Mouse (Mus musculus) brain, embryonic 14.5 days (tissue): ENCODE data around the gene Rgl3. TPM values are rescaled to one million over a fixed set of nuclear protein-coding genes. Genes with fewer than 3 reads are reported as not detected.

Source experiments
- DNase-seq: peaks from one replicate; pipeline ENCODE4 v3.0.0-alpha.2; 2011; ENCODE audit warnings: low read depth
- CTCF ChIP-seq: fragments of 200-500 bp; IDR thresholded peaks from 2 replicates; pipeline ENCODE4 v1.5.1; 2012; ENCODE audit warnings: inconsistent platforms, mild to moderate bottlenecking, moderate library complexity, borderline replicate concordance; ENCODE audit not compliant: insufficient read depth, insufficient read length; ENCODE audit errors: extremely low read depth
- POLR2A ChIP-seq: fragments of 200-500 bp; IDR thresholded peaks from 2 replicates; pipeline ENCODE4 v1.6.1; 2012; ENCODE audit warnings: mild to moderate bottlenecking, inconsistent platforms, borderline replicate concordance; ENCODE audit not compliant: poor library complexity, insufficient read depth, insufficient read length, severe bottlenecking; ENCODE audit errors: extremely low read depth
- polyA plus RNA-seq: library from polyadenylated mRNA; depleted of rRNA; stranded (reverse); fragments of >200 nt; gene quantifications from 2 replicates; pipeline ENCODE4 v1.2.3, GENCODE M21; 2012; rRNA removed

Rgl3 gene
- polyA plus RNA-seq, result 1.8 and 2.3 TPM in 2 replicates

DNA sequence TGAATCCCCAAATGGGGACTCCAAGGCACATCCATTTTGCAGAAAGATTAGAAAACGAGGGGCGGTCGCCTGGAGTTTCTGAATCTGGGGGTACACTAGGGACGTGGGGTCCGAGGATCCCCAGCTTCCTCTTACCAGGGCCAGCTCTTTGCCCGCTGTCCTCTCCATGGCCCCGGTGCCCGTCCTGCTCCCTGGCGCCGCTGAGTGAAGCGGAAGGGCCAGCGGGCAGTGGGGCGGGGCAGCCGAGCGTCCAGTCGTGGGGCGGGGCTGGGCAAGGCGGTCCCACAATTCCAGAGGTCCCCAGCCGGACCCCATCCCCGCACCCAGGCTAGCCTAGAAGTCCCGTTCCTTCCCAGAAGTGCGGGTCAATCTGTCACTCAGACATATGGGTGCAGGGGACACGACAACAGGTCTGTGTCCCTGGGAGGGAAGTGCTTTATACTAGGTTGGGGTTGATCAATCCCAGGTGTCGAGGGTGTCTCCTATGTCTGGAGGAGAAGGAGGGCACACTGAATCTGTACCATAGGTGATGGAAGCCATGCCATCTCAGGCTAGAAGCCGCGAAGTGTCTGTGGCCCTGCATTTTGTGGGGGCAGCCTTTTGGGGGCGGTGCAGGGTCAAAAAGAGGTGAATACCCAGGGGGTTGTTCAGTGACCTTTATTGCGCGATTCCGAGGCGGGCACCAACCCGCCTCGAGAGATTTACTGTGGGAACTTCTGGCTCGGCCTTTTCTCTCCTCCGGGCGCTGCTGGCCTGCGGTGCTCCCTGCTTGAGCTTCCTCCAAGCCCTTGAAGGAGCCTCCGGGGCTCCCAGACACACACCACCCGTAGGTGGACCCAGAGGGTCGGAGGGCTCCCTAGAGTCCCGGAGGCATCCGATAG is at the start of gene Rgl3:
Gene Rgl3 (minus strand): TSS at position 217 of the 881 bp plus-strand sequence.
- no peak for DNase-seq
- TF ChIP-seq CTCF (no peak), POLR2A (no peak)

DNA sequence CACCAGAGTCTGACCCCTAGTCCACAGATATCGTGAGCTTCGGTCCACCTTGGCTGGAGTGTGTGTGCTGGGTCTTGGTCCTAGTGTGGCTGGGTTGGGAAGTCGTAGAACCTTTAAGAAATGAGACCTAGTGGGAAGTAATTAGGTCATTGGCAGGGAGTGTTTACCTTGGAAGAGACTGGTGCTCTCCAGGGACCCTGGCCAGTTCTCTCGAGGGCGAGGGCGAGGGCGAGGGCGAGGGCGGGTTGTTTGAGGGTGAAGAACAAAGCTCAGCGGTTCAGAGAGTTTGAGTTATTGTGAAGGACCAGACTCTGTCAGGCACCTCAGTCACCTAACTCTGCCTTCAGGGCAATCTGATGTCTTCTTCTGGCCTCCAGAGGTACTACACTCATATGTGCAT is 48.6 kb upstream of the Rgl3 start:
- DNase-seq, result no peak
- TF ChIP-seq CTCF (no peak), POLR2A (no peak)

DNA sequence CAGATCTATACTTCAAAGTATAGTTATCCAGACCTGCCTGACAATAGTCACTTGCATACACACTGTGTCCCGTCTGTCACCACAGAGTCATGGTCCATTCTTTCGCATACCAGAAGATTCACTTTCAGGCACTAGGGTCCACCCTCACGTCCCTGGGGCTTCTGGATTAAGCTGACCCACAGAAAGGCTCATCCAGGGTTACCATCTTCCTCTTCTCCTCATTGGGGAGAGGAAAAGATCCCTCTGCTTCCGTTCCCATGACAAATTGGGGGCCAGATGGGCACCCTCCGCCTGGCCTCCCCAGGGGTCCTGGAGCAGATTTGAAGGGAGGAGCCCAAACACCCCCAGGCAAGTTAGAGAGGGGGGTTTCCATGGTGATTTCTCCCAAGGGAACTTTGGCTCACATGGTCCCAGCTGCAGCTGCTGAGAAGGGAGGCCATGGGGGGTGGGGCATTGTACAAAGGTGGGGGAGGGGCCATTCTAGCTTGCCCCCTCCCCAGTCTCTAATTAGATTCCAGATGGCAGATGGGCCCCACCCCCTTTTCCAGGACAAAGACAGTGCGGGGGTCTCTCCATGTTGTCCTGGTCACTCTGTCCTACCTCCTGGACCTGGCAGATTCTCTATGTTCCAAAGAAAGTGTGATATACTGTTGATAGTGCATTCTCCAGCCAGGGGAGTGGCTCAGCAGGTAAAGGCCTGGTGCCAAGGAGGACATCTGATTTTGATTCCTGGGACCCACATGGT is 46.2 kb upstream of the Rgl3 start:
- DNase-seq, result peak; percentile 78
- TF ChIP-seq POLR2A (no peak), CTCF (no peak)

DNA sequence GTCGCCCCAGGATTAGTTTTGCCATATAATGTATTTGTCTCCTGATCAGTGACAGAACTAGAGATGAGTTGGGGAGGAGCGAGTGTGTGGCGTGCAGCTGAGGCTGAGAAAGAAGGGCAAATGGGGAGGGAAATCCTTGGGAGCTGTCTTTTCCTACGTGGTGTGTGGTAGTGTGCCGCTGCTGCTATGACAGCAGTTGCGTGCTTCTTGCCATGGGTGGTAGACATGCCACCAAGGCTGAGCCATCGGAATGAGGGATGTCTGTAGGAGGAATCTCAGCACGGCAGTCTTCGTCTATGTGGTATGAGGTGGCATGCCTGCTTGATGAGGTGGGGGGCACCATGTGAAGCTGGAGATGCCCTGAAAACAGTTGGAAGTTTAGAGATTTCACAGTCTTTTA is 41.1 kb upstream of the Rgl3 start:
- no peak for DNase-seq
- no peak for TF ChIP-seq CTCF
- no peak for TF ChIP-seq POLR2A

DNA sequence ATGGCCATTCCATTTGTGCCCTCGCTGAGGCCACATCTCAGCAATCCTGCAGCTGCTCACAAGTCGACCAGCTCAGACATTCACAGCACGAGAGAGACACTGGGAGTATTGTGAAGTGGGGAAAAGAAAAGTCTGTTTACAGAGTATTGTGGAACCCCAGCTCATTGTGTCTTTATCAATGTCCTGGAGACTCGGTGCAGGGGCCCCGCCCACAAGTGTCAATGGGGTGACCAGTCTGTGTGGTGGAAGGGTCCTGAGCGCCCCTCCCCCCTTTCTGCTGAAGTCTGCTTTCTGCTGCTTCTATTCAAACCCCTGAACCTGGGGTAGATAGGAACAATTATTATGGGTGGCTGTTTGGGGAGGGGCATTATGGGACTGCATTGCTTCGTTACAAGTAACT is 39.2 kb upstream of the Rgl3 start:
- DNase-seq, result peak; percentile 33
- TF ChIP-seq POLR2A (no peak), CTCF (no peak)

DNA sequence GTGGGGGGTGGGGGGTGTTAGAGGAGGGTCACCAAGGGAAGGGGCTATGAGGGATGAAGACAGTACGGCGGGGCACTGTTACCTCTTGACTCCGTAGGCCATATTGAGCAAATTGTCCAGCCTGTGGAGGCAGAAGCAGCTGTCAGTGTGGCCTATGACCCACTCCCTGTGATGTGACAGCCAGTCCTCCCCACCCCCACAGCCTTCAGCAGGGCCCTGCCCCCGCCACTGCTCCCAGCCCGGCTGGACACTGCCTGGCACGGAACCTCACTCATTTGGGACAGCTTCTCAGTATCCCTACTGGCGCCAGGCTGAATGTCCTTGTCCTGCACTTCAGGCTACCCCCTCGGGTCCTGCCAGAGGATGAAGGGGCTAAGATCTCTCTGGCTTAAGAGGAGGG is 35.3 kb upstream of the Rgl3 start:
- TF ChIP-seq CTCF (no peak), POLR2A (no peak)
- DNase-seq, result no peak

DNA sequence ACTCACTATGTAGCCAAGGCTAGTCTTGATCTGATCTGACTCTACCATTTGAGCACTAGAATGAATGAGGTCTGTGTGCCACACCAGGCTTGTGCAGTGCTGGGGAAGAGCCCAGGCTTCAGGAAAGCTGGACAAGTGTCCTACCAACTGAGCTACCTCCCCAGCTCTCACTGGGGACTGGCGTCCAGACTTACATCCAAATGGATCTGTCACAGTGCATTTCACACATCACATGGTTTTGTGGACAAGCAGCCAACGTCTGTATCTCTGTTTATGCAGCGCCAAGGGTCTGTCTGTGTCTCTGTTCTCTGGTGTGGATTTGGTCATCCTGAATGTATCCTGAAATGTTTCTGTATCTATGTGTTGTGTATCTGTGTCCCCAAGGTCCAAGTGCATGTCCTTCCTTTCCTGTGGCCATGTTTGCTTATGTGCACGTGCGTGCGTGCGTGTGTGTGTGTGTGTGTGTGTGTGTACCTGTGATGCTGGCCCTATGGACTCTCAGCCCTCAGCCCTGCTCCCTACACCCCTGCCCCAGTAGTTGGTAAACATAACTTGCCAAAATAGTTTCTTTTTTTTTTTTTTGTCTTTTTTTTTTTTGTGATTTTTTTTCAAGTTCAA is 28.1 kb upstream of the Rgl3 start:
- TF ChIP-seq POLR2A (no peak), CTCF (no peak)
- no peak for DNase-seq

DNA sequence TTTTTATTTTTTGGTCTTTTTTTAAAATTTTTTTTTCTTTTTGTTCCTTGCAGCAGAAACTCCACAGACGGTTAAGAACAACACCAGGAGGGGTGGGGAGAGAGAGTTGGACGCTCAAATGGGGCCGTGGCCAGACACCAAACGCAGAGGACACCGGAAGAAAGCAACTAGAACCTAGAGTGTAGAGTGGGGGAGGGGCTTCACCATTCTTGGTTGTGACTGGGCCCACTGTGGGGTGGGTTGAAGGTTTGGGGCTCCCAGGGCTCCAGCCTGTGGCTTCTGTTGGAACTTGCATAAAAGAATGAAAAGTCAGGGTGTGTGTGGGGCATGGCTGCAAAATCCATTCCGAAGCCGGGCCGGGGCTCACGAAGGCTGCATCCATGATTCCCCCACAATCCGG is 27.0 kb upstream of the Rgl3 start:
- TF ChIP-seq CTCF, result no peak
- no peak for TF ChIP-seq POLR2A
- no peak for DNase-seq

DNA sequence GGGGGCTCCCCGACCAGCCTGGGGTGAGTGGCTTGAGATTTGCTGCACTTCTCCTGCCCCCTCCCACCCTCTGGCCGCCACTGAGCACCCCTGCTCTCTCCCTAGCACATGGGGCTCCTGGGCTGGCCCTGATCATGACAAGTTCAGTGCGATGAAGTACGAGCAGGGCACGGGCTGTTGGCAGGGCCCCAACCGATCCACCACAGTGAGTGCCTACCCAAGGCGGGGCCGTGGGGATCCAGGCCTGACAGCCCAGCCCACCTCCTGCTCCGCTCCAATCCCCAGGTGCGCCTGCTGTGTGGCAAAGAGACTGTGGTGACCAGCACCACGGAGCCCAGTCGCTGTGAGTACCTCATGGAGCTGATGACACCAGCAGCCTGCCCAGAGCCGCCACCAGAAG is 23.5 kb upstream of the Rgl3 start:
- TF ChIP-seq CTCF (no peak), POLR2A (no peak)
- DNase-seq, result no peak

DNA sequence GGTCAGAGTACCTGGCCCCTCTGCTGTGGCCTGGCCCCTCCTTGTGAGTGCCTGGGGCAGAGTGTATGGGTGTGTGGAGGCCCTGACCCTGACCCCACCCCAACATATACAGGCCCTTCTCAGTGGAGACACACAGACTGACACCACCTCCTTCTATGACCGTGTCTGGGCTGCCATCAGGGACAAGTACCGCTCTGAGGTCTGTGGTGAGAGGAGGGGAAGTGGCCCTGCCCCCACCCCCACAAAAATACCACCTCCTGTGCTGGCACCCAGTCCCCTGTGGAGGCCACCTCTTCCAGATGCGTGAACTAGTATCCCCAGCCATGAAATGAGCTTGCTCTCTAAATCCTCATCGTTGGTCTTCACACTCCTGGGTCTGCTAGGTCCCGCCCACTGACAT is 21.8 kb upstream of the Rgl3 start:
- TF ChIP-seq CTCF (no peak), POLR2A (no peak)
- no peak for DNase-seq

DNA sequence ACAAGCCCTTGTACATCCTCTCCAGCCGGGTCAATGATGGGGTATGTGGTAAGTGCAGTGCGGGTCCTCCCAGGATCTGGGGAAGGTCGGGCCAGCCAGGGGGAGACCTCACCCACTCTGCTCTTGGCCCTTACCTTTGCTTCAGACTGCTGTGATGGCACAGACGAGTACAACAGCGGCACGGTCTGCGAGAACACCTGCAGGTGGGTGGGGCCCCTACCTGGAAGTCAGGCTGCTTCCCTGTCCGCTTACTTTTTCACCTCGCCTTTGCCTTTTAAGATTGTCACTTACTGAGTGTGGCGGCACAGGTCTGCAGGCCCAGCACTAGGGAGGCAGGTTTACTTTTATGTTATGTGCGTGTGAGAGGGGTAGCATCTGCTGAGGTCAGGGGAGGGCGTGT is 15.3 kb upstream of the Rgl3 start:
- DNase-seq, result no peak
- no peak for TF ChIP-seq POLR2A
- no peak for TF ChIP-seq CTCF

DNA sequence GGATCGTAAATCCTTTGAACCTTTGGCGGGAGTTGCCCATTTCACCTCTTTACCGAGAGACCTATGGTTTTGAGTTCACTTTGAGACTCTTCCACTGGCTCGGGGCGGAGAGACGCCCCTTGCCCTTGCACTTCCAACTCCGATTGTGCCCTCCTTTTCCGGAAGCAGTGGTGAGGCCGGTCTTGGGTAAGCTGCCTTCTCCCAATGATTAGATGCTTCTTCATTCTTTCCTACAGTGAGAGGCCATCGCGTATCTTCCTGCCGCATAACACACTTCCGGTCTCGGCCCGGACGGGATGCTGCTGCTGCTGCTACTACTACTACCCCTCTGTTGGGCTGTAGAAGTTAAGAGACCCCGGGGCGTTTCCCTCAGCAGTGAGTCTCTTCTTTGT is 13.9 kb upstream of the Rgl3 start:
- TF ChIP-seq POLR2A (no peak), CTCF (no peak)
- no peak for DNase-seq

DNA sequence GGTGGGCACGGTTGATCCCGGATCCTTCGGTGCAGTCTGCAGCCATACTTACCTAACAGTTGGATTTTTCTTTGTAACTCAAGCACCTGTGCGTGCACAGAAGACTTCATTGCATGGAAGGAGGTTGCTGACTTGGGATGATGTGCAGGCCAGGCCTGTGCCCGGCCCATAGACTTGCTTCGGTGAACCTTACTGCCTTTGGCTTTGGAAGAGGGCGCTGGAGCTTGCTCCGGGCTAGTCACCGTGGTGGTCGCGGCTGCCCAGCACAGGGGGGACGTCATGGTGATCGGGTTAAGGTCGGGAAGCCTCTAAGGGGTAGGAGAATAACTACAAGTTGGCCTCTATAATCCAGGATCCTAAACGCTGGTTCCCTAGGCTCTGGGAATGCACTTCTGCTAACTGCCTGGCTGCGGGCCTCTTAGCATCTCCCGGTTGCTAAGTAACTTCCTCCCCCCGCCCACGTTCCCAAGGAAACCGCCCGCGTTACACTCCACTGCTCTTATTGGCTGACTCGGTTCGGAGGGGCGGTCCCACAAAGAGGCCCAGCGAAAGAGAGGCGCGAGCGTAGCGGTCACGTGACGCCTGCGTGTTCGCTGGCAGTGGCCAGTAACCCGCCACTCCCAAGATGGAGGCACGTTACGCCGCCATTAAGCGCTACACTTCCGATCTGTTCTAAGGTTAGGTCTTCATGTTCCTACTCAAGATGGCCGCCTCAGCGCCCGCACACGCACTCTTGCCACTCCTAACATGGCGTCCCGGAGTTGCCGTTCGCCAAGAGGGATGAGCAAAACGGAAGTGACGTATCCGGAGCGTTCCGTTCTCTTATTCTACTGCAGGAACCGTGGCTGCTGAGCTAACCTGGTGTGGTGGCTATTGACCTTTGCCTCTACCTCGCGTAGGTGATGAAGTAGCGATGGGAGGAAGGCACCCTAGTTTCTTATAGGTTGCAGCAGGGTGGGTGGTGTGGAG is 13.2 kb upstream of the Rgl3 start, which contains the start of the genes Ccdc151 and Prkcsh:
Gene Ccdc151 (minus strand): TSS at position 441 of the 969 bp plus-strand sequence.
Gene Prkcsh (plus strand): TSS at position 613 of the 969 bp plus-strand sequence.
- TF ChIP-seq CTCF (no peak), POLR2A (peak; percentile 48; the same call in 1 of the 2 replicates)
- peak; percentile 100 for DNase-seq

DNA sequence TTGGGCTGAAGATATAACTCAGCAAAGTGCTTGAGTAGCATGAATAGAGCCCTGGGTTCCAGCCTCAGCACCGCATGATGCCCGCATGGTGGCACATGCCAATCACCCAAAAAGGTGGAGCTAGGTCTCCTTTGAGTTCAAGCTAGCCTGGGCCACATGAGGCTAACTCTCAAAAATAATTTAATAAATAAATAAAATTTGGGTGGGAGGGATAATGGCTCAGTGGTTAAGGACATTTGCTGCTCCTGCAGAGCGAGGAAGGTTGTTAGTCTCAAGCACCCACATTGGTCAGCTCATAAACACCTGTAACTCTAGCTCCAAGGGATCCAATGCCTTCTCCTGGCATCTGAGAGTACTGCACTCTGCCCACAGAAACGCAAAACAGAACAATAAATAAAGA is 12.4 kb upstream of the Rgl3 start:
- DNase-seq, result no peak
- TF ChIP-seq CTCF (no peak), POLR2A (no peak)
